Mouse (Mus musculus) lung, embryonic 16.5 days (tissue): ENCODE data around the gene Mcm10. TPM values are rescaled to one million over a fixed set of nuclear protein-coding genes. Genes with fewer than 3 reads are reported as not detected.

Experiments
- ATAC-seq: fragments of 200-750 bp; cut with Nextera tagmentation; 2 replicates; pipeline ENCODE4 v1.8.0; 2017; ENCODE audit warnings: low read depth, mild to moderate bottlenecking, moderate library complexity
- H3K27ac ChIP-seq: fragments of 300-500 bp; sonication (generic); 2 replicates; pipeline ENCODE4 v1.5.1; 2014; ENCODE audit warnings: mild to moderate bottlenecking, control low read depth, low read length
- H3K27me3 ChIP-seq: fragments of 300-500 bp; sonication (generic); 2 replicates; pipeline ENCODE4 v1.6.1; 2014; ENCODE audit warnings: low read depth, low read length, mixed read lengths; ENCODE audit not compliant: control insufficient read depth, insufficient read depth
- H3K36me3 ChIP-seq: fragments of 300-500 bp; sonication (generic); 2 replicates; pipeline ENCODE4 v1.6.1; 2014; ENCODE audit warnings: low read length; ENCODE audit not compliant: control insufficient read depth, insufficient read depth
- H3K4me1 ChIP-seq: fragments of 300-500 bp; sonication (generic); replicated peaks from 2 replicates; pipeline ENCODE4 v1.6.1; 2014; ENCODE audit warnings: low read length, mixed read lengths; ENCODE audit not compliant: control insufficient read depth, insufficient read depth
- H3K4me2 ChIP-seq: fragments of 300-500 bp; sonication (generic); 2 replicates; pipeline ENCODE4 v1.6.1; 2014; ENCODE audit warnings: low read depth, low read length, control low read depth
- H3K4me3 ChIP-seq: fragments of 300-500 bp; sonication (generic); 2 replicates; pipeline ENCODE4 v1.5.1; 2014; ENCODE audit warnings: mild to moderate bottlenecking, low read length, control low read depth
- H3K9ac ChIP-seq: fragments of 300-500 bp; sonication (generic); 2 replicates; pipeline ENCODE4 v1.6.1; 2014; ENCODE audit warnings: low read length, control low read depth
- H3K9me3 ChIP-seq: fragments of 300-500 bp; sonication (generic); 2 replicates; pipeline ENCODE4 v1.6.1; 2016; ENCODE audit warnings: low read length; ENCODE audit not compliant: control insufficient read depth
- WGBS: fragments of 180-500 bp; shearing (Covaris S2); extraction: QIAGEN DNeasy Blood & Tissue Kit; methylation state at CpG from one replicate; pipeline ENCODE4 v1.1.7; 2014; 5-methylcytosine and 5-hydroxymethylcytosine counted together
- polyA plus RNA-seq: library from polyadenylated mRNA; unstranded; fragments of >200 nt; fragmentation: Nextera tagmentation; extraction: Ambion mirVana; gene quantifications from 2 replicates; pipeline ENCODE4 v1.2.1, GENCODE M21; 2015

Mcm10 gene
- polyA plus RNA-seq, result 31.8 and 36.4 TPM in 2 replicates

DNA sequence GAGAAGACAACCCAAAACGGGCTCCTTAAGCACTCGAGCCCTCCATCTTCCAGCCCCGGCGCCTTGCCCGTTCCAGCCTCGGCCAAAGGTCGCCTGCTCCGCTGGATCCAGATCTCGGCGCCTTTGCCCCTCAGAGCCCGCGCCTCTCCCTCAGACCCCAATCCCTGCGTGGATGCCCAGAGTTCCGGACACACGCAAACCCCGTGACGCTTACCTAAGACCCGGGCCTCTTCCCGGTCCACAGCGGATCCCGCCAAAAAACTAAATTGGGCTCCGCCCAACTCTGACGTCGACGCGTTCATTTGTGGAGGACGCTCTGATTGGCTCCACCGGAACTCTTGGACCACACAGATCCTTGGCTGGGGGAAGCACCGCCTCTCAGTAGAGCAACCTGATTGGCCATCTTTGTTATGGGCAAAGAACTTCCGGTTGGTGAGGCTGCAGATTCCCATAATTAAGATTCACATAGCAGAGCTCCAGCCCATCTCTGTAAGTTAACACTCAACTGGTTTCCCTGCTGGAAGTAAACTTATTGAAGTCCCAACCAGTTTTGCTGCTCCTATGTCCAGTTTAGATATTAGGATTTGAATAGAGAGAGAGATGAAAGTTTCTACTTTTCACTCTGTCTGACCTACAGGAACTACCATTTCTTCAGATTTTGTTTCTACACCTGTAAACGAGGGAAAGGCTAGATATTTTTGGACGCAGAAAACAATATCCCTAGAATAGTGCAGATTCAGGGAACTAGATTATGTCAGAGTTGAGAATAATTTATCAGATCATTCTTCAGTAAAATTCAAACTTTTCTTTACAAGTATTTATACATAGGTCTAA is at the start of gene Mcm10:
Gene Mcm10 (minus strand): TSS at position 301 of the 834 bp plus-strand sequence.
- Histone ChIP-seq H3K4me2 (peak within 1 kb of the TSS; percentile 68), H3K4me1 (peaks cover 8% of the 10 kb centered on the region), H3K36me3 (peaks cover 9% of the 10 kb centered on the region), H3K9me3 (no peaks in the 10 kb centered on the region), H3K9ac (peak within 1 kb of the TSS; percentile 77), H3K27me3 (no peaks in the 10 kb centered on the region), H3K27ac (peak within 1 kb of the TSS; percentile 65), H3K4me3 (peak within 1 kb of the TSS; percentile 95)
- ATAC-seq, result peak; percentile 100
- 2% methylated on average over 32 of the region's 32 CpGs for WGBS

DNA sequence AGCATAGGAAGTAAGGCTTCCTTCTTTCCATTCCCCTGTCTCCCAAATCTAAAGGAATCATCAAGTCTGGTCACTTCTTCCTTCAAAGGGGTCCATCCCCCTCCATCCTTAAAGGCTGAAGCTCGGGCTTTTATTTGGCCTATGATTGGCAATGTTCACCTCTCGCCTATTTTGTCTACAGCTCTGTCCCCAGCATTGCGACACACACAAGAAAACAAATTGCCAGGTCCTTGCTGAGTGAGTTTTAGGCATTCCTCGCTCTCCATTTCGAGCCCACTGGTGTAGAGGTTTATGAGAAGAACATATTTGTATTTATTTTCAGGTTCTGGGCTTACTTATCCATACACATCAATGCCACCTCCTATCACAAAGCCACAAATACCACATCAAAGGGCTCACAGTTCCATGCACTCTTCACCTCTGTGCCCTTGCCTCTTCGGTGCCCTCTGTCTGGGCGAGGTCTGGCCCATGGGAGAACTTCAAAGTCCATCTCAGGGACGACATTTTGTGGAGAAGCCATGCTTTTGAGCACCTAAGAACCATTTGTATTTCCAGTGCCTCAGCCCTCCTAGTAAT is 48.6 kb upstream of the Mcm10 start:
- Histone ChIP-seq H3K27ac (no peak overlapping the region), H3K4me3 (no peak overlapping the region), H3K9ac (no peak overlapping the region), H3K27me3 (no peaks in the 10 kb centered on the region), H3K4me1 (no peaks in the 10 kb centered on the region), H3K36me3 (no peaks in the 10 kb centered on the region), H3K9me3 (no peaks in the 10 kb centered on the region), H3K4me2 (no peak overlapping the region)
- no peak for ATAC-seq
- WGBS, result 70% methylated on average over 8 of the region's 8 CpGs

DNA sequence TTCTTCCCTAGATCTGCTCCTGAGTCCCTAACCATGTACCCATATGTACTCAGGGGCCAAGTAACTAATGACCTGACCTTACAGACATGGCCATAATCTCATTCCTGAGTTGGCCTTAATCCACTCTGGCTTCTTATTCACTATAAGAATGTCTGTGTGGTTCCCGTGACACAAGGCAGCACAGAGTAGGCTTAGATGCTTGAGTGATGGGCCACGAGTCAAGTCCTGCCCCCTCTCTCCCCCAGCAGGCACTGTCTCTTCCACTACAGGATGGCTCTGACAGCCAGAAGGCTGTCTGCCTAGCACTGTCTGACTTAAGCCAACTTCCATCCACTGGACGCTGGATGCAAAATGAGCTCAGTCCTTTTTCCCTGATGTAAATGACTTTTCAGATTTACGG is 47.4 kb upstream of the Mcm10 start:
- no peaks in the 10 kb centered on the region for H3K36me3 ChIP-seq
- no peaks in the 10 kb centered on the region for H3K27me3 ChIP-seq
- 73% methylated on average over 4 of the region's 4 CpGs for WGBS
- no peak overlapping the region for H3K9ac ChIP-seq
- no peak overlapping the region for H3K27ac ChIP-seq
- H3K4me2 ChIP-seq, result no peak overlapping the region
- no peaks in the 10 kb centered on the region for H3K9me3 ChIP-seq
- ATAC-seq, result no peak
- H3K4me1 ChIP-seq, result no peaks in the 10 kb centered on the region
- H3K4me3 ChIP-seq, result no peak overlapping the region

GRCm38 (mm10) chr2:5058436-5058835 is 45.8 kb upstream of the Mcm10 start:
- Histone ChIP-seq H3K4me3 (no peak overlapping the region), H3K36me3 (no peaks in the 10 kb centered on the region), H3K9ac (no peak overlapping the region), H3K4me2 (no peak overlapping the region), H3K9me3 (no peaks in the 10 kb centered on the region), H3K27me3 (no peaks in the 10 kb centered on the region), H3K27ac (no peak overlapping the region), H3K4me1 (no peaks in the 10 kb centered on the region)
- peak; percentile 39; the same call in 1 of the 2 replicates for ATAC-seq
- 40% methylated on average over 5 of the region's 5 CpGs for WGBS

DNA sequence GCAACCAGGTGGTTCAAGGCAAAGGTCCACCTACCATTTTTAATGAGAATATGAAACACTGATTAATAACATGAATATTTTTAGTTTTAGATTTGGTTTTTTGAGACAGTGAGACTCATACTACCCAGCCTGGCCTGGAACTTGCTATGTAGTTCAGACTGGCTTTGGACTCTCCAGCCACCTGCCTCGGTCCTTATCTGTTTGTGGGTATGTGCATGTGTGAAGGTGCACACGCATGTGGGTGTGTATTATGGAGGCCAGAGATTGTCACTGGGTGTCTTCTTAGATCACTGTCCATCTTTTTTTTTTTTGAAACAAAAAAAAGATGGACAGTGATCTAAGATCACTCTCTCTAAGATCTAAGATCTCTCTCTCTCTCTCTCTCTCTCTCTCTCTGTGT is 38.0 kb upstream of the Mcm10 start:
- H3K4me1 ChIP-seq, result no peaks in the 10 kb centered on the region
- H3K4me3 ChIP-seq, result no peak overlapping the region
- no peaks in the 10 kb centered on the region for H3K9me3 ChIP-seq
- no peaks in the 10 kb centered on the region; the same call in 1 of the 2 replicates for H3K36me3 ChIP-seq
- no peak for ATAC-seq
- H3K9ac ChIP-seq, result no peak overlapping the region
- H3K27ac ChIP-seq, result no peak overlapping the region
- 90% methylated on average over 2 of the region's 2 CpGs for whole genome bisulfite sequencing
- H3K4me2 ChIP-seq, result no peak overlapping the region
- H3K27me3 ChIP-seq, result no peaks in the 10 kb centered on the region

GRCm38 (mm10) chr2:5047016-5047415 is 34.4 kb upstream of the Mcm10 start:
- Histone ChIP-seq H3K27me3 (no peaks in the 10 kb centered on the region), H3K9ac (no peak overlapping the region), H3K4me1 (0 out of 2 replicates have a peak, but pooled peaks cover 3% of the 10 kb centered on the region), H3K27ac (no peak overlapping the region), H3K9me3 (no peaks in the 10 kb centered on the region), H3K4me3 (no peak overlapping the region), H3K36me3 (no peaks in the 10 kb centered on the region), H3K4me2 (no peak overlapping the region)
- ATAC-seq, result no peak
- 75% methylated on average over 2 of the region's 2 CpGs for WGBS

GRCm38 (mm10) chr2:5045269-5045965 is 32.8 kb upstream of the Mcm10 start:
- ATAC-seq, result no peak
- H3K27me3 ChIP-seq, result no peaks in the 10 kb centered on the region
- no peak overlapping the region for H3K9ac ChIP-seq
- no peak overlapping the region for H3K27ac ChIP-seq
- H3K9me3 ChIP-seq, result no peaks in the 10 kb centered on the region
- WGBS, result 30% methylated on average over 13 of the region's 13 CpGs
- 0 out of 2 replicates have a peak, but pooled peaks cover 3% of the 10 kb centered on the region for H3K4me1 ChIP-seq
- no peak overlapping the region for H3K4me2 ChIP-seq
- H3K4me3 ChIP-seq, result no peak overlapping the region
- no peaks in the 10 kb centered on the region for H3K36me3 ChIP-seq

DNA sequence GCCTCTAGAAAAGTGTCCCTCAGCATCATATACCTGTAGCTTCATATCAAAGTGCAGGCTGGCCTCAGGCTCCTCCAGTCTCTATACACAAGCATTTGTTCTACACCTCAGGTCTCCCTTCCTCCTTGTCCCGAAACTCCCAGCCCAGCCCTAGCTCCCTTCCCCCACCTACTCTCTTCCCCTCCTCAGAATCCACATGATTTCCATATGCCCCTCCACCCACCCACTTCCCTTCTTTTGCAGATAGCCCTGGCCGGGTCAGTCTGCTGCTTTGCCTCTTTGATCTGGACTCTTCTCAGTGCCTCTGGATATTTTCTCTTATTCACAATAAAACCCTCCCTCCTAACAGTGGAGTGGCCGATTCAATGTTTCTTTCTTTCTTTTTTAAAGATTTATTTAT is 31.7 kb upstream of the Mcm10 start:
- Histone ChIP-seq H3K9ac (no peak overlapping the region), H3K4me2 (no peak overlapping the region), H3K9me3 (no peaks in the 10 kb centered on the region), H3K27me3 (no peaks in the 10 kb centered on the region), H3K27ac (no peak overlapping the region), H3K36me3 (no peaks in the 10 kb centered on the region), H3K4me1 (0 out of 2 replicates have a peak, but pooled peaks cover 4% of the 10 kb centered on the region), H3K4me3 (no peak overlapping the region)
- 41% methylated on average over 3 of the region's 3 CpGs for WGBS
- no peak for ATAC-seq

GRCm38 (mm10) chr2:5043476-5043761 is 30.8 kb upstream of the Mcm10 start:
- Histone ChIP-seq H3K4me3 (no peak overlapping the region), H3K4me2 (no peak overlapping the region), H3K4me1 (0 out of 2 replicates have a peak, but pooled peaks cover 5% of the 10 kb centered on the region), H3K36me3 (no peaks in the 10 kb centered on the region), H3K9me3 (no peaks in the 10 kb centered on the region), H3K9ac (no peak overlapping the region), H3K27me3 (no peaks in the 10 kb centered on the region), H3K27ac (no peak overlapping the region)
- ATAC-seq, result no peak
- WGBS, result 63% methylated on average over 2 of the region's 2 CpGs
